Mouse (Mus musculus) erythroid progenitor cell, adult 5-6 weeks (primary cell): Measurements from ENCODE around the gene Ptpn7. TPM values are rescaled to one million over a fixed set of nuclear protein-coding genes. Genes with fewer than 3 reads are reported as not detected.
"Not testable (repeated sequence)": the region's sequence is repeated elsewhere in the genome, so short reads cannot be mapped to it uniquely, and the experiment has no call there.

Source experiments
- ATAC-seq: replicated peaks from 2 replicates; pipeline ENCODE4 v1.8.0; 2016; ENCODE audit warnings: moderate number of reproducible peaks, mild to moderate bottlenecking, moderate TSS enrichment, inconsistent platforms; ENCODE audit not compliant: poor library complexity, low FRiP score, severe bottlenecking
- total RNA-seq, 2 experiments: library from RNA; stranded (forward) in 1 of 2; stranded (reverse) in 1 of 2; fragments of 150-400 nt in 1 of 2; fragments of 186-747, 209-891 nt in 1 of 2; gene quantifications; 2 replicates each; pipeline versions ENCODE4 v1.2.3 to v1.2.4; 2015 to 2017; ENCODE audit warnings: low replicate concordance in 2 of 2

Ptpn7 gene
- total RNA-seq, 2 experiments from 2014 or later, result 11.9 to 12.2 TPM

GRCm38 (mm10) chr1:135181880-135182623 lies 49.6 kb downstream of the Ptpn7 start:
- no peak for ATAC-seq

DNA sequence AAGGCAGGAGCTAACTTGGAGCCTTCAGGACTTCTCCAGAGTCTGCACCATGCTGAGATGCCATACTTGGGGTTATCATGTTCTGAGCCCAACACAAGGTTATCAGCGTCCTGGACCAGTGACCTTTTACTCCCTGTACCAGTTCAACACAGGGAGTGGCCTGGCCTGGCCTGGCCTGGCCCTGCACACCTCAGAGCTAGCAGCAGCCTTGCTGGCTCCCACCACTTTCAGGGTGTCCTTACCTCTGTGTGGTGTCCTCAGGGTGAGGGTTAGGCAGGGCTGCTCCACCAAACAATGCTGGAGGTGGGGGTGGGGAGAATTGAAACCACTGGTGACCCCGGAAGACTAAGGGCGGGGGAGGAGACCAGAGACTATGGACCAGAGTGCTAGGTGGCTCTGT lies 50.5 kb downstream of the Ptpn7 start:
- no peak for ATAC-seq

DNA sequence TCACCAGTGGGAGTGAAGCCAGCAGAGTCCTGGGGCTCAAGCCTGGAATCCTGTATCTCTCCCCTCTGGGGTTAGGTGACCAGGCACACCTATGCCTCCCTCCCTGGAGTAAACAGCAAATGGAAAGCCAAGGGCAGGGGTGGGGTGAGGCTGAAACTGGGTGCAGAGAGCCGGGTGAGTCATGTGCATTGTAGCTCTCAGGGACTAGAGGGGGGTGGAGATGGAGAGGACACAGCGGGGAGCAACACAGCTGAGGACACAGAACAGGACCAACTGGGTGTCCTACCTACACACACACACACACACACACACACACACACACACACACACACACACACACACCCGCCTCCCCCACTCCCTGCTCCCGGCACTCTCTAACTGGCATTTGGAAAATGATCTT lies 50.9 kb downstream of the Ptpn7 start:
- ATAC-seq, result no peak

DNA sequence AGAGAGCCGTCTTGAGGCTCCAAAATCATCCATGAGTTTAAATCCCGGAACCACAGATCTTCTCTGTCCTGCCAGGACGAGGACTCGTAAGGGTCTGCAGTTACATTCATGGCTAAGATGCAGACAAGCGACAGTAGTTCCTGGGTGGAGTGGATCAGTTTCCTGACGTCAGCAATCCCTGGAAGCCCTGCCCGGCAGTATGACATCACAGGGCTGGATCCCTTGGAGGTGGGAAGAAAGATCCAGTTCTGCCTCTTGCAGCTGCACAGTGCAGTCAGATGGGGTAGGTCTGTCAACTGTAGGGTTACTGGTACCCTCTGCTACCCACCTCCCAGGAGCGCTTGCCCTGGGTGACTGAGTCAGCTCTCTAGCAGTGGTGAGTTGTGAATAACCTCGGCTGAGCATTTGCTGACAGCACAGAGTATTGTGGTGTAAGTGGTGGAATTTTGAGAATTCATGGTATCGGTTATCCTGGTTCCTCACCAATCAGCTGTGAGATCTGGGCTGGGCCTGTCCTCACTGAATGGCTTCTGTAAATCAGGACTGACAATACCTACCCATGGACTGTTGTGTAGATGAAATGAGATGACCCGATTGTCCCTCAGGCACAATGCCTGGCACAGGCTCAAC lies 51.6 kb downstream of the Ptpn7 start:
- no peak for ATAC-seq

DNA sequence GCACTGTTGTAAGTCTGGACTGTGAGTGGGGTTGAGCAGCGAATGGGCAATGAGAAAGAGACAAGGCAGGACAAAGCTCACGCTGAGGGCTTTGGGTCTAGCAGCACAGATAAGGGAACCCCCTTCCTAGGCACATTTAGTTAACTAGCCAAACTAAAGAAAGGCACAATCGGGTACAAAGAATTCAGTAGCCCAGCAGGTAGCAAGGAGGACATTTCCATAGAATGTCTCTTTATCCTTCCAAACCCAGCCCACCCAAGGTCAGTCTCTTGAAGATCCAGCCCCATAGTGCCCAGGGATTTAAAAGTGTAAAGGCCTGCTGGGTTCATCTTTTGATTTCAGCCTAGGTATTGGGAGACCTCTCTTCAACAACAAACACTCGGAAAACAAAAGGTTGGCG lies 53.4 kb downstream of the Ptpn7 start:
- ATAC-seq, result no peak

DNA sequence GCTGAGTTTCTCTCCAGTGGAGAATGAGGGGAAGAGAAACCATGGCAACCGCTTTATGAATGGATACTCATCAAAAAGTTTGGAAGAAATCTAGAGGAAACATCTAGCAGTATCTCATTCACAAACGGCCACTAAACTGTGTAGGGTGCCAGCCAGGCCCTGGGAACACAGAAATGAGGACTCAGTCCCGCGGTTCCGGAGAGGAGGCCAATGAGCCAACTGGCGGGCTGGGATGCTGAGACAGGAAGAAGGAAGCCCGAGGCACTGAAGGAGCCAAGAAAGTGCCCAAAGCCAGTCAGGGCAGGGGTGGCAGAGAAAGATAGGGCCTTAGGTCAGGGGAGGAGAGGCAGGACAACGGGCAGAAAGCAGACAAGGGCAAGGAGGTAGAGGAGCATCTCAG lies 53.9 kb downstream of the Ptpn7 start:
- no peak for ATAC-seq

- ATAC-seq, result not testable (repeated sequence)
Observed at GRCm38 (mm10) chr1:135187016-135187415, 54.5 kb downstream of the Ptpn7 start.

DNA sequence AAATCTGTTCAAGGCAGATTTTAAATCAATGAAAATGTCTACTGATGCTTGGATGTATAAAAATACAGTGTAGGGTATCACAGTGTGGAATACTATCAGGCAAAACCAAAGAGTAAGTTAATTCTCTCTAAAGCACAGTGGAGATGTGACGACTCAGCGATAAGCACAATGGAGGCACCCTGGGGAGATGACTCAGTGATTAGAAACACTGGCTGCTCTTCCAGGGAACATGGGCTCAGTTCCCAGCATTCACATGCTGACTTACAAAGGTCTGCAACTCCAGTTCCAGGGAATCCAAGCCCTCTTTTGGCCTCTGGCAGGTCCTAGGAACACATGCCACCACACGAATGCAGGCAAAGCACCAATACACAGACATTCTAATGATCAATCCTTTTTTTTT lies 55.7 kb downstream of the Ptpn7 start:
- ATAC-seq, result no peak

DNA sequence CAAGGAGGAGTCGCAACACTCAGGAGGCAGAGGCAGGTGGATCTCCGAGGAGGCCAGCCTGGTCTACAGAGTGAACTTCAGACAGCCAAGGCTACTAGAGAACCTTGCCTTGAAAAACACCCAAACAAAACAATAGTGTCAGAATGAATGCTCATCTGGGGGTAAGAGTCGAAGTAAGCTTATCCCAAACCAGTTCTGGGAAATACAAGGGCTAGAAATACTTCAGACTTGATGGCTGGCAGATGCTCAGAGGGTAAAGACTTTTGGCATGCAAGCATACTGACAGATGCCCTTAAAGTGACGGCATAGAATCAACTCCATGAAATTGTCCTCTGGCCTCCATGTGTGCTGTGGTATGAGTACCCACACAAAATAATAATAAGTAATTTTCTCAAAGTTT lies 56.7 kb downstream of the Ptpn7 start:
- ATAC-seq, result no peak

GRCm38 (mm10) chr1:135194335-135194734 lies 61.8 kb downstream of the Ptpn7 start:
- ATAC-seq, result not testable (repeated sequence)

Other genes with a start within 250 kb of the Ptpn7 start
- gene Ppp1r12b, start 176.8 kb upstream of the Ptpn7 start, total RNA-seq (2015; ENCODE audit: low replicate concordance), result 8.0 and 9.0 TPM in 2 replicates
- gene Ppp1r12b, start 176.8 kb upstream of the Ptpn7 start, total RNA-seq (2017; ENCODE audit: low replicate concordance), result 17.3 and 26.2 TPM in 2 replicates
- gene Ube2t, start 170.1 kb upstream of the Ptpn7 start, total RNA-seq (2015; ENCODE audit: low replicate concordance), result 190 and 216 TPM in 2 replicates
- 59.8 and 74.3 TPM in 2 replicates for gene Ube2t, start 170.1 kb upstream of the Ptpn7 start, total RNA-seq (2017; ENCODE audit: low replicate concordance)
- not detected in 2 replicates for gene Lgr6, start 27.4 kb upstream of the Ptpn7 start, total RNA-seq (2015; ENCODE audit: low replicate concordance)
- not detected in 2 replicates for gene Lgr6, start 27.4 kb upstream of the Ptpn7 start, total RNA-seq (2017; ENCODE audit: low replicate concordance)
- gene Arl8a, start 14.1 kb downstream of the Ptpn7 start, total RNA-seq (2015; ENCODE audit: low replicate concordance), result 19.3 and 21.3 TPM in 2 replicates
- gene Arl8a, start 14.1 kb downstream of the Ptpn7 start, total RNA-seq (2017; ENCODE audit: low replicate concordance), result 12.3 and 17.8 TPM in 2 replicates
- not detected in 2 replicates for gene Gpr37l1, start 35.0 kb downstream of the Ptpn7 start, total RNA-seq (2015; ENCODE audit: low replicate concordance)
- gene Gpr37l1, start 35.0 kb downstream of the Ptpn7 start, total RNA-seq (2017; ENCODE audit: low replicate concordance), result not detected in 2 replicates
- not detected in 2 replicates for gene Elf3, start 125.9 kb downstream of the Ptpn7 start, total RNA-seq (2015; ENCODE audit: low replicate concordance)
- gene Elf3, start 125.9 kb downstream of the Ptpn7 start, total RNA-seq (2017; ENCODE audit: low replicate concordance), result not detected in 2 replicates
- 15.5 and 15.9 TPM in 2 replicates for gene Rnpep, start 151.4 kb downstream of the Ptpn7 start, total RNA-seq (2015; ENCODE audit: low replicate concordance)
- gene Rnpep, start 151.4 kb downstream of the Ptpn7 start, total RNA-seq (2017; ENCODE audit: low replicate concordance), result 11.9 and 14.6 TPM in 2 replicates
- gene Timm17a, start 181.1 kb downstream of the Ptpn7 start, total RNA-seq (2015; ENCODE audit: low replicate concordance), result 9.7 and 11.3 TPM in 2 replicates
- gene Timm17a, start 181.1 kb downstream of the Ptpn7 start, total RNA-seq (2017; ENCODE audit: low replicate concordance), result 1.7 and 14.2 TPM in 2 replicates
- gene Lmod1, start 192.1 kb downstream of the Ptpn7 start, total RNA-seq (2015; ENCODE audit: low replicate concordance), result not detected in 2 replicates
- gene Lmod1, start 192.1 kb downstream of the Ptpn7 start, total RNA-seq (2017; ENCODE audit: low replicate concordance), result not detected in 2 replicates
- not detected in 2 replicates for gene Shisa4, start 242.5 kb downstream of the Ptpn7 start, total RNA-seq (2015; ENCODE audit: low replicate concordance)
- gene Shisa4, start 242.5 kb downstream of the Ptpn7 start, total RNA-seq (2017; ENCODE audit: low replicate concordance), result not detected in 2 replicates